Mouse (Mus musculus): ENCODE data around the gene Rpn2. TPM values are rescaled to one million over a fixed set of nuclear protein-coding genes. Genes with fewer than 3 reads are reported as not detected.

Rpn2 gene
- polyA plus RNA-seq, 1 experiment = 171 TPM

- WGBS = 66% methylated on average over 26 of the region's 26 CpGs
- H3K36me3 ChIP-seq (ENCODE audit: control insufficient read depth, insufficient read depth, low read length) = no peaks in the 10 kb centered on the region
- DNase-seq = no peak
- H3K4me3 ChIP-seq (ENCODE audit: insufficient read depth, low read depth, low read length) = no peak within 1 kb of the TSS
- no peak for TF ChIP-seq CTCF (conservative IDR thresholded peaks at IDR 0.05; ENCODE audit: insufficient read depth, insufficient read length, low read depth, low read length)
- TF ChIP-seq POLR2A (IDR thresholded peaks at IDR 0.05; ENCODE audit: low read depth, low read length) = no peak
- no peak within 1 kb of the TSS for H3K27ac ChIP-seq (ENCODE audit: insufficient read depth, low read depth, low read length)
- no peaks in the 10 kb centered on the region for H3K27me3 ChIP-seq (replicated peaks; ENCODE audit: control insufficient read depth, insufficient read depth, low read length)
- no peaks in the 10 kb centered on the region for H3K4me1 ChIP-seq (ENCODE audit: control insufficient read depth, insufficient read depth, low read length)
Measured at GRCm38 (mm10) chr2:157347361-157348159, 68.7 kb downstream of the Rpn2 start, which contains the start of gene Ghrh. Gene Ghrh (minus strand): TSS chr2:157347506.

- TF ChIP-seq CTCF (conservative IDR thresholded peaks at IDR 0.05; ENCODE audit: insufficient read depth, insufficient read length, low read depth, low read length) (no peak), POLR2A (IDR thresholded peaks at IDR 0.05; ENCODE audit: low read depth, low read length) (no peak)
- Histone ChIP-seq H3K27me3 (replicated peaks; ENCODE audit: control insufficient read depth, insufficient read depth, low read length) (no peaks in the 10 kb centered on the region), H3K4me1 (ENCODE audit: control insufficient read depth, insufficient read depth, low read length) (no peaks in the 10 kb centered on the region; the same call in 1 of the 2 replicates), H3K4me3 (ENCODE audit: insufficient read depth, low read depth, low read length) (no peak overlapping the region), H3K36me3 (ENCODE audit: control insufficient read depth, insufficient read depth, low read length) (no peaks in the 10 kb centered on the region), H3K27ac (ENCODE audit: insufficient read depth, low read depth, low read length) (no peak overlapping the region)
- WGBS = 71% methylated on average over 12 of the region's 12 CpGs
- no peak for DNase-seq
Measured at GRCm38 (mm10) chr2:157349121-157349778, 70.4 kb downstream of the Rpn2 start.

- no peak for DNase-seq
- Histone ChIP-seq H3K36me3 (ENCODE audit: control insufficient read depth, insufficient read depth, low read length) (no peaks in the 10 kb centered on the region), H3K27ac (ENCODE audit: insufficient read depth, low read depth, low read length) (no peak overlapping the region), H3K4me1 (ENCODE audit: control insufficient read depth, insufficient read depth, low read length) (no peaks in the 10 kb centered on the region; the same call in 1 of the 2 replicates), H3K27me3 (replicated peaks; ENCODE audit: control insufficient read depth, insufficient read depth, low read length) (no peaks in the 10 kb centered on the region), H3K4me3 (ENCODE audit: insufficient read depth, low read depth, low read length) (no peak overlapping the region)
- WGBS = 75% methylated on average over 4 of the region's 4 CpGs
- TF ChIP-seq CTCF (conservative IDR thresholded peaks at IDR 0.05; ENCODE audit: insufficient read depth, insufficient read length, low read depth, low read length) (no peak), POLR2A (IDR thresholded peaks at IDR 0.05; ENCODE audit: low read depth, low read length) (no peak)
Measured at GRCm38 (mm10) chr2:157353183-157353582, 74.4 kb downstream of the Rpn2 start.

- no peaks in the 10 kb centered on the region for H3K36me3 ChIP-seq (ENCODE audit: control insufficient read depth, insufficient read depth, low read length)
- WGBS = 39% methylated on average over 3 of the region's 3 CpGs
- no peak overlapping the region for H3K4me3 ChIP-seq (ENCODE audit: insufficient read depth, low read depth, low read length)
- H3K4me1 ChIP-seq (ENCODE audit: control insufficient read depth, insufficient read depth, low read length) = no peaks in the 10 kb centered on the region; the same call in 1 of the 2 replicates
- H3K27ac ChIP-seq (ENCODE audit: insufficient read depth, low read depth, low read length) = no peak overlapping the region
- no peaks in the 10 kb centered on the region for H3K27me3 ChIP-seq (replicated peaks; ENCODE audit: control insufficient read depth, insufficient read depth, low read length)
- no peak for TF ChIP-seq CTCF (conservative IDR thresholded peaks at IDR 0.05; ENCODE audit: insufficient read depth, insufficient read length, low read depth, low read length)
- no peak for TF ChIP-seq POLR2A (IDR thresholded peaks at IDR 0.05; ENCODE audit: low read depth, low read length)
- DNase-seq = no peak
Measured at GRCm38 (mm10) chr2:157354106-157354505, 75.3 kb downstream of the Rpn2 start.

GRCm38 (mm10) chr2:157360028-157360427 lies 81.2 kb downstream of the Rpn2 start:
- 93% methylated on average over 5 of the region's 5 CpGs for WGBS
- Histone ChIP-seq H3K27me3 (replicated peaks; ENCODE audit: control insufficient read depth, insufficient read depth, low read length) (no peaks in the 10 kb centered on the region; the same call in 1 of the 2 replicates), H3K36me3 (ENCODE audit: control insufficient read depth, insufficient read depth, low read length) (no peaks in the 10 kb centered on the region), H3K27ac (ENCODE audit: insufficient read depth, low read depth, low read length) (no peak overlapping the region), H3K4me3 (ENCODE audit: insufficient read depth, low read depth, low read length) (no peak overlapping the region), H3K4me1 (ENCODE audit: control insufficient read depth, insufficient read depth, low read length) (no peaks in the 10 kb centered on the region)
- no peak for TF ChIP-seq CTCF (conservative IDR thresholded peaks at IDR 0.05; ENCODE audit: insufficient read depth, insufficient read length, low read depth, low read length)
- no peak for TF ChIP-seq POLR2A (IDR thresholded peaks at IDR 0.05; ENCODE audit: low read depth, low read length)
- DNase-seq = no peak

GRCm38 (mm10) chr2:157363031-157363430 lies 84.2 kb downstream of the Rpn2 start:
- H3K27ac ChIP-seq (ENCODE audit: insufficient read depth, low read depth, low read length) = no peak overlapping the region
- no peaks in the 10 kb centered on the region; the same call in 1 of the 2 replicates for H3K4me1 ChIP-seq (ENCODE audit: control insufficient read depth, insufficient read depth, low read length)
- H3K36me3 ChIP-seq (ENCODE audit: control insufficient read depth, insufficient read depth, low read length) = no peaks in the 10 kb centered on the region
- DNase-seq = no peak
- no peaks in the 10 kb centered on the region; the same call in 1 of the 2 replicates for H3K27me3 ChIP-seq (replicated peaks; ENCODE audit: control insufficient read depth, insufficient read depth, low read length)
- TF ChIP-seq CTCF (conservative IDR thresholded peaks at IDR 0.05; ENCODE audit: insufficient read depth, insufficient read length, low read depth, low read length) = no peak
- no peak for TF ChIP-seq POLR2A (IDR thresholded peaks at IDR 0.05; ENCODE audit: low read depth, low read length)
- no peak overlapping the region for H3K4me3 ChIP-seq (ENCODE audit: insufficient read depth, low read depth, low read length)
- 80% methylated on average over 3 of the region's 3 CpGs for WGBS

- Histone ChIP-seq H3K36me3 (ENCODE audit: control insufficient read depth, insufficient read depth, low read length) (no peaks in the 10 kb centered on the region), H3K27ac (ENCODE audit: insufficient read depth, low read depth, low read length) (no peak overlapping the region), H3K27me3 (replicated peaks; ENCODE audit: control insufficient read depth, insufficient read depth, low read length) (no peaks in the 10 kb centered on the region), H3K4me1 (ENCODE audit: control insufficient read depth, insufficient read depth, low read length) (no peaks in the 10 kb centered on the region; the same call in 1 of the 2 replicates), H3K4me3 (ENCODE audit: insufficient read depth, low read depth, low read length) (no peak overlapping the region)
- WGBS = 80% methylated on average over 9 of the region's 9 CpGs
- TF ChIP-seq POLR2A (IDR thresholded peaks at IDR 0.05; ENCODE audit: low read depth, low read length) (no peak), CTCF (conservative IDR thresholded peaks at IDR 0.05; ENCODE audit: insufficient read depth, insufficient read length, low read depth, low read length) (no peak)
- peak; percentile 13 for DNase-seq
Measured at GRCm38 (mm10) chr2:157366762-157367161, 87.9 kb downstream of the Rpn2 start.
